Mouse (Mus musculus): ENCODE results near the gene Senp8. TPM values are rescaled to one million over a fixed set of nuclear protein-coding genes. Genes with fewer than 3 reads are reported as not detected.

The Senp8 gene
- polyA plus RNA-seq, 1 experiment from 2014 or later: 10.7 TPM

DNA sequence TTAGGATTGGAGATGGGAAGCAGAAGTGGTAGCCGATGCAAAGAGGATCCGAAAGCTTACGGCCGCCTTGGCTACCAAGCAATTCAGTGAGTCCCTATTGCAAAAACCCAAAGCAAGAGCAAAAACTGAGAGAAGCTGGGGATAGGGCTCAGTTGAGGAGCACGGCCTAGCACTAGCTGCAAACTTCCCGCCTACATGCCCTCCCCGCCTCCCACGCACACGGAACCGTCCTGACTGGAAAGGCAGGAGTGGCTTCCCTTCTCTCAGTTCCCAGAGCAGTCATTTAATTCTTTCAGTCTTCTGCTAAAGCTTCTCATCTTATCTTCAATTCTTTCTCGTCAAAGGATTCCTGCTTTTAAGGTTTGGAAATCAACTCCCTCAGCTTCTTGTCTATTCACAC is 1.5 kb downstream of the Senp8 start:
- no peaks in the 10 kb centered on the region; the same call in 1 of the 2 replicates for H3K4me1 ChIP-seq (ENCODE audit: control insufficient read depth, insufficient read depth, low read length)
- no peak overlapping the region for H3K9ac ChIP-seq (ENCODE audit: low read length)
- no peaks in the 10 kb centered on the region for H3K27me3 ChIP-seq (ENCODE audit: control insufficient read depth, insufficient read depth, low read length)
- no peak overlapping the region for H3K4me2 ChIP-seq (ENCODE audit: low read depth, low read length)
- 0 out of 2 replicates have a peak overlapping the region, but pooled peaks have one; percentile 0 for H3K27ac ChIP-seq (ENCODE audit: low read length)
- 72% methylated on average over 11 of the region's 11 CpGs for WGBS
- no peaks in the 10 kb centered on the region for H3K36me3 ChIP-seq (ENCODE audit: control insufficient read depth, insufficient read depth, low read length)
- H3K4me3 ChIP-seq (replicated peaks; ENCODE audit: low read length): no peak overlapping the region
- no peaks in the 10 kb centered on the region for H3K9me3 ChIP-seq (replicated peaks; ENCODE audit: control insufficient read depth, low read length)
- ATAC-seq (ENCODE audit: insufficient read depth, low FRiP score): no peak

- Histone ChIP-seq H3K4me2 (ENCODE audit: low read depth, low read length) (no peak overlapping the region), H3K4me1 (ENCODE audit: control insufficient read depth, insufficient read depth, low read length) (no peaks in the 10 kb centered on the region), H3K27me3 (ENCODE audit: control insufficient read depth, insufficient read depth, low read length) (no peaks in the 10 kb centered on the region), H3K9ac (ENCODE audit: low read length) (no peak overlapping the region), H3K27ac (ENCODE audit: low read length) (no peak overlapping the region), H3K9me3 (replicated peaks; ENCODE audit: control insufficient read depth, low read length) (no peaks in the 10 kb centered on the region), H3K36me3 (ENCODE audit: control insufficient read depth, insufficient read depth, low read length) (no peaks in the 10 kb centered on the region), H3K4me3 (replicated peaks; ENCODE audit: low read length) (no peak overlapping the region)
- 80% methylated on average over 2 of the region's 2 CpGs for WGBS
- no peak for ATAC-seq (ENCODE audit: insufficient read depth, low FRiP score)
Measured at GRCm38 (mm10) chr9:59748387-59748786, 2.1 kb downstream of the Senp8 start.

GRCm38 (mm10) chr9:59743903-59744302 is 6.6 kb downstream of the Senp8 start:
- Histone ChIP-seq H3K4me1 (ENCODE audit: control insufficient read depth, insufficient read depth, low read length) (no peaks in the 10 kb centered on the region), H3K9ac (ENCODE audit: low read length) (no peak overlapping the region), H3K9me3 (replicated peaks; ENCODE audit: control insufficient read depth, low read length) (no peaks in the 10 kb centered on the region), H3K4me3 (replicated peaks; ENCODE audit: low read length) (no peak overlapping the region), H3K36me3 (ENCODE audit: control insufficient read depth, insufficient read depth, low read length) (no peaks in the 10 kb centered on the region), H3K27ac (ENCODE audit: low read length) (no peak overlapping the region), H3K4me2 (ENCODE audit: low read depth, low read length) (no peak overlapping the region), H3K27me3 (ENCODE audit: control insufficient read depth, insufficient read depth, low read length) (no peaks in the 10 kb centered on the region)
- 90% methylated on average over 3 of the region's 3 CpGs for WGBS
- ATAC-seq (ENCODE audit: insufficient read depth, low FRiP score): no peak

GRCm38 (mm10) chr9:59740593-59740992 is 9.9 kb downstream of the Senp8 start:
- Histone ChIP-seq H3K27ac (ENCODE audit: low read length) (no peak overlapping the region), H3K4me1 (ENCODE audit: control insufficient read depth, insufficient read depth, low read length) (no peaks in the 10 kb centered on the region), H3K9me3 (replicated peaks; ENCODE audit: control insufficient read depth, low read length) (no peaks in the 10 kb centered on the region), H3K27me3 (ENCODE audit: control insufficient read depth, insufficient read depth, low read length) (no peaks in the 10 kb centered on the region), H3K36me3 (ENCODE audit: control insufficient read depth, insufficient read depth, low read length) (no peaks in the 10 kb centered on the region), H3K4me3 (replicated peaks; ENCODE audit: low read length) (no peak overlapping the region), H3K9ac (ENCODE audit: low read length) (no peak overlapping the region), H3K4me2 (ENCODE audit: low read depth, low read length) (no peak overlapping the region)
- no peak for ATAC-seq (ENCODE audit: insufficient read depth, low FRiP score)
- 87% methylated on average over 2 of the region's 2 CpGs for WGBS

- ATAC-seq (ENCODE audit: insufficient read depth, low FRiP score): no peak
- Histone ChIP-seq H3K9ac (ENCODE audit: low read length) (no peak overlapping the region), H3K4me1 (ENCODE audit: control insufficient read depth, insufficient read depth, low read length) (no peaks in the 10 kb centered on the region), H3K27ac (ENCODE audit: low read length) (no peak overlapping the region), H3K36me3 (ENCODE audit: control insufficient read depth, insufficient read depth, low read length) (no peaks in the 10 kb centered on the region), H3K27me3 (ENCODE audit: control insufficient read depth, insufficient read depth, low read length) (no peaks in the 10 kb centered on the region), H3K4me3 (replicated peaks; ENCODE audit: low read length) (no peak overlapping the region), H3K4me2 (ENCODE audit: low read depth, low read length) (no peak overlapping the region), H3K9me3 (replicated peaks; ENCODE audit: control insufficient read depth, low read length) (no peaks in the 10 kb centered on the region)
- WGBS: 38% methylated on average over 4 of the region's 4 CpGs
Measured at GRCm38 (mm10) chr9:59735394-59735793, 15.1 kb downstream of the Senp8 start.

GRCm38 (mm10) chr9:59733075-59733474 is 17.4 kb downstream of the Senp8 start:
- Histone ChIP-seq H3K27me3 (ENCODE audit: control insufficient read depth, insufficient read depth, low read length) (no peaks in the 10 kb centered on the region), H3K9ac (ENCODE audit: low read length) (no peak overlapping the region), H3K4me3 (replicated peaks; ENCODE audit: low read length) (no peak overlapping the region), H3K9me3 (replicated peaks; ENCODE audit: control insufficient read depth, low read length) (no peaks in the 10 kb centered on the region), H3K36me3 (ENCODE audit: control insufficient read depth, insufficient read depth, low read length) (no peaks in the 10 kb centered on the region), H3K4me1 (ENCODE audit: control insufficient read depth, insufficient read depth, low read length) (no peaks in the 10 kb centered on the region), H3K27ac (ENCODE audit: low read length) (peak overlapping the region; percentile 53; the same call in 1 of the 2 replicates), H3K4me2 (ENCODE audit: low read depth, low read length) (no peak overlapping the region)
- ATAC-seq (ENCODE audit: insufficient read depth, low FRiP score): peak; percentile 71; the same call in 1 of the 2 replicates
- 54% methylated on average over 6 of the region's 6 CpGs for WGBS

GRCm38 (mm10) chr9:59731136-59731535 is 19.4 kb downstream of the Senp8 start:
- no peaks in the 10 kb centered on the region for H3K9me3 ChIP-seq (replicated peaks; ENCODE audit: control insufficient read depth, low read length)
- H3K4me3 ChIP-seq (replicated peaks; ENCODE audit: low read length): no peak overlapping the region
- no peak for ATAC-seq (ENCODE audit: insufficient read depth, low FRiP score)
- H3K27me3 ChIP-seq (ENCODE audit: control insufficient read depth, insufficient read depth, low read length): no peaks in the 10 kb centered on the region
- H3K9ac ChIP-seq (ENCODE audit: low read length): no peak overlapping the region
- H3K4me2 ChIP-seq (ENCODE audit: low read depth, low read length): no peak overlapping the region
- no peaks in the 10 kb centered on the region for H3K36me3 ChIP-seq (ENCODE audit: control insufficient read depth, insufficient read depth, low read length)
- no peaks in the 10 kb centered on the region for H3K4me1 ChIP-seq (ENCODE audit: control insufficient read depth, insufficient read depth, low read length)
- no peak overlapping the region for H3K27ac ChIP-seq (ENCODE audit: low read length)
- 81% methylated on average over 5 of the region's 5 CpGs for WGBS

GRCm38 (mm10) chr9:59727569-59728286 is 22.8 kb downstream of the Senp8 start:
- Histone ChIP-seq H3K4me1 (ENCODE audit: control insufficient read depth, insufficient read depth, low read length) (peaks cover 9% of the 10 kb centered on the region), H3K4me2 (ENCODE audit: low read depth, low read length) (no peak overlapping the region), H3K27me3 (ENCODE audit: control insufficient read depth, insufficient read depth, low read length) (no peaks in the 10 kb centered on the region), H3K27ac (ENCODE audit: low read length) (no peak overlapping the region), H3K9me3 (replicated peaks; ENCODE audit: control insufficient read depth, low read length) (no peaks in the 10 kb centered on the region), H3K4me3 (replicated peaks; ENCODE audit: low read length) (no peak overlapping the region), H3K9ac (ENCODE audit: low read length) (no peak overlapping the region), H3K36me3 (ENCODE audit: control insufficient read depth, insufficient read depth, low read length) (no peaks in the 10 kb centered on the region)
- ATAC-seq (ENCODE audit: insufficient read depth, low FRiP score): no peak
- 73% methylated on average over 11 of the region's 11 CpGs for WGBS

DNA sequence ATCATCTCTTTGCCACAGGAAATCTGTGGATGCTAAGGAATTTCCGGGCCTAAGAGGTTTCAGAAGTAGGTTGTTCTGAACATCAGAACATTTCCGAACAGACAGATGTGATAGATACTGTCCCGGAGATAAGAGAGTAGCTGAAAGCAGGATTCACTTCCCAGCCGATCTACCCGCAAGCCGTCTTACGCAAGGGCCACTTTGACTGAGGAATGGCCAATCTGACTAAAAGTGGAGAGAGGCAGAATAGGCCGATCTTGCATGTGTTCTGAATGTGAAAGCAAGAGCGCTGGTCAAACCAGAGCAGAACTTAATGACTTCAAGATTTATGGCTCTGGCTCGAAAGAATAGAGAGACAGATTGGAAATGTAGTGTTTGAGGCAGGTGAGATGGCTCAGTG is 25.0 kb downstream of the Senp8 start:
- no peaks in the 10 kb centered on the region for H3K27me3 ChIP-seq (ENCODE audit: control insufficient read depth, insufficient read depth, low read length)
- WGBS: 72% methylated on average over 10 of the region's 10 CpGs
- H3K9me3 ChIP-seq (replicated peaks; ENCODE audit: control insufficient read depth, low read length): no peaks in the 10 kb centered on the region
- no peak overlapping the region for H3K4me2 ChIP-seq (ENCODE audit: low read depth, low read length)
- H3K4me3 ChIP-seq (replicated peaks; ENCODE audit: low read length): no peak overlapping the region
- ATAC-seq (ENCODE audit: insufficient read depth, low FRiP score): no peak
- H3K9ac ChIP-seq (ENCODE audit: low read length): no peak overlapping the region
- H3K4me1 ChIP-seq (ENCODE audit: control insufficient read depth, insufficient read depth, low read length): peaks cover 9% of the 10 kb centered on the region
- no peaks in the 10 kb centered on the region for H3K36me3 ChIP-seq (ENCODE audit: control insufficient read depth, insufficient read depth, low read length)
- no peak overlapping the region for H3K27ac ChIP-seq (ENCODE audit: low read length)

All from stomach, embryonic 16.5 days (tissue).